Mouse (Mus musculus): Measurements from ENCODE around the gene Gm12117.
A peak's percentile ranks its signal among the peaks of the same experiment; 100 is the strongest.

The Gm12117 gene

DNA sequence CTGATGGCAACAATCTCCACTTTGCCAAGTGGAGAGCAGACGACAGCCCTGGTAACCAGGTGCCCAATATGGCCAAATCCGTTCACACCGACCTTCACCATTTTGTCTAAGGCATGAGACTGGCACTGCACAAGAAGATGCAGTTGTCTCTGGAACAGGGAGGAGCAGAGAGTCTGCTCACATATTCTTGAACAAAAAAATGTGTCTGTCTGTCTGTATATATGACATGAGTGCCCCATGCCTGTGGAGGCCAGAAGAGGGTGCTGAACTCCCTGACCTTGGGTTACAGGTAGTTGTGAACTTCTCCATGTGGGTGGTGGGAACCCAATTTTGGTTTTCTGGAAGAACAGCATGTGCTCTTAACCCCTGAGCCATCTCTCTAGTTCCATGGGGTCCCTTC lies at the start of gene Gm12117:
TSS of gene Gm12117 (minus strand) at position 101 of the 400 bp plus-strand sequence.
- DNase-seq, result no peak

DNA sequence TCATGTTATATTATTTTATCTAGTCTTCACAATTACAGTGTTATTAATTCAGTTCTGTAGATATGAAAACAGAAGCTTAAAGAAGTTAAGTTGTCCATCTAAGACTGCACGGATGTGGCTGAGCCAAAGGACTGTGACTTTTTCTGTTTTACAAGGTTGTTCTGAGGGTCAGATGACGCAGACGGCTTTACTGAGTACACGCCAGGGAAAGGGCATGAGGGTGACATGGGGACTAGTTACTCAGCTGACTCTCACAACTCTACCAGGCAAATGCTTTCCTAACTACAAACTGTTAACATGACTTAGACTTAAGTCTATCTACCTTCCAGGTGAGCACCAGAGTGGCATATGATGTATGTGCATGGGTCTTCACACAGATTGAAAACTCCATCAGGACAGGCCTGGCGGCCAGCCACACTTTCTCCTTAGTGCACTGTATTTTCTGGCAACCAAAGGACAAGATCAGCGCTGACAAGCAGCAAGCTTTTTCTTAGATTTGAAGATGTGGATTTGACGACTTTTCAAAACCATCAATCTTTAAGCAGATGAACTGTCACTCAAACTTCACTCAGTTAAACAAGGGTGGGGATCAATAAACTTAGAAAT lies 42.6 kb upstream of the Gm12117 start:
- no peak for DNase-seq

DNA sequence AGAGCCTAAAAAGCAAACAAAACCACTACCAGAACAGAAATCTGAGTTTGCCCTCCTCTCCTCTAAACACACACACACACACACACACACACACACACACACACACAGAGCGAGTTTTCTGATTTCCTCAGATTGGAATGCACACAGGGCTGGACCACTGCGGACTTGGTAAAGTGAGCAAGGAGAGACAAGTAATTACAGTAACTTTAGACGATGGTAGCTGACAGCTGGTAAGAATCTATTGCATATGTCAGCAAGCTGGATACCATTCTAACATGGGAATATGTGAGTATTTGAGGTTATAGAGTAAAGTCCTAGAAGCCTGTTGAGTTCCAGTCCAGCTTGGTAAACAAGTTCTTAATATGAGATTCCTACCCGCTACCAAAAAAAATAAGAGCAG lies 33.0 kb upstream of the Gm12117 start:
- DNase-seq, result no peak

DNA sequence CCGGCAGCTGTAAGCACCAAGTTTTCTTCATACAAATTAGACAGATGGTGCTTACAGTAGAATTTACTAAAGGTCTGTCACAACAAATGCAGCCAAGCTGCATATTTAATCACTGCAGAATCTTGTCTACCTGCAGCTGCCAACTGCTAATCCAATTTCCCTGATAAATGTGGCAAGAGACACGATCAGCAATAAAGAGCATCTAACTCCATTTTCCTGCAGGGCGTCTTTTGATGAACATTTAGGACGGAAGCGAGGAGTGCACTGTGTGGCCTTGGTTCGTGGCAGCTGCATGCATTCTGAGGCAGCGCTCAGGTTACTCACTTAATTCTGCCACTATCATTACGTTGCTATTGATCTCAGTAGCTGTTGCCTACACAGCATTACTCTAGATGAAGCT lies 24.3 kb upstream of the Gm12117 start:
- no peak for DNase-seq

DNA sequence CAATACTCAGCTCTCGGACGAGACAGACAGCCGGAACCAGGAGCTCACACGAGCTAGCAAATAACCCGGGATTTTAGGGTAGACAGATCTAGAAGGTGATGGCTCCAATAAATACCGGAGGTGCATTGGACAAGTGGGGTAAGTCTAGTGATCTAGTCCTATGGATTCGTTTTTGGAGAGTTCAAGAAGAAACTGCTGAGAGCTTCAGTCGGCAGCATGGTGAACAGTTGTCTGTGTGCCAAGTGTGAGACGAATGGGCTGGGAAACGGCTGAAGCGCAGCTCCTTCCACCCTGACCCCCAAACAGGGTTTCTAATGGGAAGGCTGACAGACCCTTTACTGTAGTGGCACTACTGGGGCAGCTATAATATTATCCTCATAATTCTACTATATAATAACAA lies 22.8 kb upstream of the Gm12117 start:
- no peak for DNase-seq

DNA sequence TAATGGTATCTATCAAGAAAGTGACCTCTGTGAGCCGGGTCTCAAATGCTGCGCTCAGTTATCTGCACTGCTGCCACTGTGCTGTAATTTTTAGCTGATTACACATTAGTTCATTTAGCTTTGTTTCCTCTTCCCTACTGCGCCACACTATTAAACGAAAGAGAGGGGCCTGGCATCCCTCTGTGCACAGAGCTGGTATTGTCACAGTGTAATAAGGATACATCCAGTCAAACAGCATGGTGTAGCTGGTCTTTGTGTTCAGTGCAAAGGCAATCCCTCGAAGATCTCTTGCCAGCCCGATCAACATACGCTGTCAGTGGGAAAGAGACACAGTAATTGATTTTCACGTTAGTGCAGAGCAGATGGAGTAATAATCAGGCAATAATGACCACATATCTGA lies 20.6 kb upstream of the Gm12117 start:
- DNase-seq, result no peak

DNA sequence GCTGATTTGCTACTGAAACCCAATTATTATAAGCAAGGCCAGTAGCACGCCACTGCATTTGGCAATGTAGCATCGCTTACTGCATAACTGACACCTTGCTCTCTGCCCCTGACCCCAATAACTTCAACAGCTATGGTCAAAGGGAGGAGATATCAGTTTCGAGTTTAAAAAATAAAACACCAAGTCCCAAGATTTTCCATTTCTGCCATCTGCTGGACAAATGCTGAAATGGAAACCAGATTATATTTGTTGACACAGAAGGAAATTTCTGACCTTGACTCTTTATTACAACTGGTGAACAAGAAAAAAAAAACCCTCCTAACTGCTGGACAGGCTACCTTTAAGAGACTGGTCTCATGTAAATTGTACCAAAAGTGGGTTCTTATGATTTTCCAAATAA lies 18.9 kb upstream of the Gm12117 start:
- no peak for DNase-seq

DNA sequence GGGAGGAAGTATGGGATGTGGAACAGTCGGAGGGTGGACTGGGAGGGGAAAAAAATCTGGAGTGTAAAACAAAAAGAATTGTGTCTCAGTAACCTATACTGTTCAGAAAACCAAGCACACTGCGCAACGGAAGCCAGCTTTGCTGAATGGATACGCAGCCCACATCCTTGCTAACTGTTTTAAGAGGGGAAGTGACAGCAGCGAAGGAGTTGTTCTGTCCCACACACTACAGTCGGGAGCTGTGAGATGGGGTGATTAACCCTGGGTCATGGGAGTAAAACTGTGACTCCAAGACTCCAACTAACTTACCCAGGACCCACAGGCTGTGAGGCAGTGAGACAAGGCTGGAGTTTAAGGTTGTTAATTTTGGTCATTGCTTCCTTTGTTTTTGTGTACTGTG lies 17.5 kb upstream of the Gm12117 start:
- DNase-seq, result no peak

DNA sequence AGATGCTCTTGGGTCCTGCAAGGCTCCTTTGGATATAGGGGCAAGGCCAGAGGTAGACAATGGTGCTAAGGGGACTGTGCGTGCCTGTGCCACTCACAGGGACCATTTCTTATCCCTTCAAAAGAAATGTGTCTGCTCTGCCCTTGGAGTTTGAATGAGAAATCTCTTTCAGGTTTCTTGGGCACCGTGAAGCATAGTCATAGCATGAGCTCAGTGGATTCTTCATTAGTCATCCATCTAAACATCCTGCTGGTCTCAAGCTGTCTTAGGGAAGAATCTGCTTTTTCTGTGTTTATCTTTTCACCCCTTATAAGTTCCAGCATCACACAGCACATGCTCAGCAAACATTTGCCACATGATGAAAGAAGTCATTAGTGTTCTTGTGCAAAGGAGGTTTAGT lies 2.0 kb upstream of the Gm12117 start:
- DNase-seq, result no peak

DNA sequence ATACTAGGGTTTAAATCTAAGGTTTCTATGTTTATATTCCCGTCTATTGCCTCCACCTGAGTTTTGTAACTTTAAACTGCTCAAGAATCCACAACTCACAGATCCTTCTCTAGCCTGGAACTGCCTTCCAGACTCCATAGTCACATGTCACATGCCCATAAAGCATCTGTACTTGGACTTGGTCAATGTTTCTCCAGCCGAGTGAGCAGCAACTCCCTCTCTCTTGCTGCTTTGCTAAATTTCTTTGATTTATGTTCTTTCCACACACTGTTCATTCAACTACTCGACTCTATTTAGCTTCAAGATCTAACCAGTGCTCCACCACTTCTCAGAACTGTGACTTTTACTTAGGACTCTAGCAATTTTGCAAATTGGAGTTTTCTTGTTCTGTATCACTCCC lies 1.7 kb downstream of the Gm12117 start:
- no peak for DNase-seq

DNA sequence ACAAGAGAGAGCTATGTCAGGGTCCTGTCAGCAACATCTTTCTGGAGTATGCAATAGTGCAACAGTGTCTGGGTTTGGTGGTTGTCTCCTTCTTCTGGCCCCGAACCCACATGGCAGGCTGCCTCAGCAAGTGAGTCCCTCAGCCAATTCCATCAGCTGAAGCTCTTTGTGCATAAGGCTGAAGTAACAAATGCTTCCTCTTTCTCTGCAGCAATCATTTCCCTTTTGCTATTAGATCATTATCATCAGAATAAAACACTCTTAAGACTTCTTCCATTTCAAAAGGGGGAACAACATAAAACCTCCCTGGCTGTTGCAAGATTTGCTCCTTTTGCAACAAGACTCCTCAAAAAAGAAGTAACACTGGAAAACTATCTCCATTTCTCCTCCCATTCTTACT lies 2.2 kb downstream of the Gm12117 start:
- DNase-seq, result peak; percentile 4 to 8

DNA sequence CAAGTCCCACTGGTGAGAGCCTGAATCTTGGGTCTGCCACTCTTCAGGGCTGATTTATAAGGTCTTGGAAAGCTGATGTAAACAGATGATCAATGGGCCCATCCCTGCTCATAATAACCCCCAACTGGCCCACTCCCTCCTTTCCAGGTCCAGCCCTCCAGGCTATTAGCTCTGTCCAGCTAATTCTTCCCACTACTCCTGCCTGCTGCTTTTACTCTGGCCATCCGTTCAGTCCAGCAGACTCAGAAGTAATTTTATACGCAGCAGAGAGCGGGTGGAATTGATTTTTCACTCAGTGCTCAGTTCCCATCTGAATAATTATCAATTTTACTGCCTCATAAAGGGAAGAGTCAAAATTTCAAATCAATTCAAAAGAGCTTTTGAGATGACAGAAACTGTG lies 36.2 kb downstream of the Gm12117 start:
- DNase-seq, result no peak

DNA sequence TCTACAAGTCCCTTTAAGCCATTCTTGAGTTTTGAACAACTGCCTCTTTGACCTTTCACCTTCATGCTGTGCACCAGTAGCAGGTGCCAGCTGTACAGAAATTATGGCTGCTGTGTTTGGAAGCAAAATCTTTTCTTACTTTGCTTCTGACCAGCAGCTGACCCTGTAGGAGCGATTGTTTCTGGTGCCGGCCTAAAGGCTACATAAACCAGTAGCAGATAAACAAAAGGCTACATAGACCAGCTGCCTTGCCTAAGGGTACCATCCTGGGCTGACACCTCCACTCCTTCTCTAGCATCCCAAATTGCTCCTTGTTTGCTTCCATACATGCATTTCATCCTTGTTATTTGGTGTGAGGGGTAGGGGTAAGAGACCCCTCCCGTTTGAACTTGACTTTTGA lies 42.4 kb downstream of the Gm12117 start:
- no peak for DNase-seq

DNA sequence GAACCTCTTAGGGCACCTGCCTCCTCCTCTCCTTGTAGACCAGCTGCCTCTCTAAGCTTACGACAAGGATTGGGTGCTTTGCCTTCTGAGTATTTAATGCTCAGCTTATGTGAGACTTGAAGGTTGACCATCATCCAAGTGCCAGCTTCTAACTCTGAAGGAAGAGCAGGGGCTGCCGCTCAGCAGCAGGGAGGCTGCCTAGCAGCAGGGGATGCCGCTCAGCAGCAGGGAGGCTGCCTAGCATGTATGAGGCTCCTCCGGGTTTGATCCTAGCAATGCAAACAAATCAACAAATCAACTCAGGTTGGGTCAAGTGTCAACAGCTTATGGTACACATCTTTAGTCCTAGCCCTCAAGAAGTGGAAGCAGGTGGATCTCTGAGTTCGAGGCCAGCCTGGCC lies 44.5 kb downstream of the Gm12117 start:
- DNase-seq, result no peak

DNA sequence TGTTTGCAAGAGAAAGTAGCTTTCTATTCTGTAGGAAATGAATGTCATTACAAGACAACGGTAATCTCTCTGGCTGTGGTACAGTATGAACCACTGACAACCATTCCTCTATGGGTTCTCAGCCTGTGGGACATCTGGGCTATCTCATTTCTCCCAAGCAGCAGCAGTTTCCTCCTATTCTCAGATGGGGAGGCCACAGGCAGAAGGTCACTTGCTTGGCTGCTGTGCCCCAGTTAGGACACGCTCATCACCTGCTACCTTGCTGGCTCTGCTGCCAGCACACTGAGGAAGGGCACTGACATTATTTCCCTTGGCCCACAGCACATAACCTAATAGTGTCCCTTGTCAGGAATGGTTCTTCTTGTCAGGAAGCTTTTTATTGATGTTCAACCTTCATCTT lies 48.4 kb downstream of the Gm12117 start:
- DNase-seq, result no peak

DNA sequence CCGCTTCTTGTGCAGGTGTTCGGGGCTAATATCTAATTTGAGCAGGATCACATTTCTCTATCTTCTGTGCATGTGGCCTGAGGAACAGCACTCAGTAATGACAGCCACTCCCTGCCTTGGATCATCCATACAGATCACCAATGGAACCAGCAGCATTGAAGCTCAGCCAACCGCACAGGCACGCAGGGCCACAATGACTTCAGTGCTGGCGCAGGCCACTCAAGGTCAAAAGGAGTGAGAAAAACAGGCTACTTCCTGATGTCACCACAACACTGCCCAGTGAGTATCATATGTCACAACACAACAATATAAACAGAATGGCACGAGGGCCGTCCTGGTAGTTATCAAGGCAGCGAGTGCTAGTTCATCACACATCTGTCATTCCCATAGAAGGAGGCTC lies 50.0 kb downstream of the Gm12117 start:
- DNase-seq, result no peak
